Mouse (Mus musculus) spleen, postnatal 4 days (tissue): ENCODE results near the gene Dennd6b.

Experiments used
- DNase-seq, 2 experiments: peaks; one replicate each; pipeline ENCODE4 v3.0.0; 2022; ENCODE audit warnings: low spot score in 2 of 2

The Dennd6b gene

GRCm38 (mm10) chr15:89181561-89182270 is 14.6 kb downstream of the Dennd6b start:
- DNase-seq, result no peak

GRCm38 (mm10) chr15:89180571-89181229 is 15.6 kb downstream of the Dennd6b start, which contains the start of gene Plxnb2:
TSS of gene Plxnb2 (minus strand) at chr15:89180788.
- DNase-seq, result no peak

- DNase-seq, result no peak
Observed at GRCm38 (mm10) chr15:89180081-89180541, 16.2 kb downstream of the Dennd6b start.

- no peak for DNase-seq
Observed at GRCm38 (mm10) chr15:89179630-89179964, 16.7 kb downstream of the Dennd6b start.

GRCm38 (mm10) chr15:89178954-89179629 is 17.2 kb downstream of the Dennd6b start:
- no peak for DNase-seq

- no peak for DNase-seq
Observed at GRCm38 (mm10) chr15:89178260-89178860, 17.9 kb downstream of the Dennd6b start.

- DNase-seq, result no peak
Observed at GRCm38 (mm10) chr15:89177576-89178259, 18.6 kb downstream of the Dennd6b start.

GRCm38 (mm10) chr15:89177121-89177520 is 19.2 kb downstream of the Dennd6b start:
- peak in 1 of 2 experiments; percentile 59 for DNase-seq

- DNase-seq, result no peak
Observed at GRCm38 (mm10) chr15:89175411-89176155, 20.7 kb downstream of the Dennd6b start.

- no peak for DNase-seq
Observed at GRCm38 (mm10) chr15:89174889-89175339, 21.4 kb downstream of the Dennd6b start.

GRCm38 (mm10) chr15:89173906-89174214 is 22.4 kb downstream of the Dennd6b start:
- peak in 1 of 2 experiments; percentile 34 for DNase-seq

GRCm38 (mm10) chr15:89173024-89173905 is 23.0 kb downstream of the Dennd6b start:
- no peak for DNase-seq

GRCm38 (mm10) chr15:89172276-89172935 is 23.9 kb downstream of the Dennd6b start:
- DNase-seq, result no peak

GRCm38 (mm10) chr15:89171526-89172051 is 24.7 kb downstream of the Dennd6b start:
- DNase-seq, result no peak

GRCm38 (mm10) chr15:89170102-89170501 is 26.2 kb downstream of the Dennd6b start:
- DNase-seq, result no peak

- no peak for DNase-seq
Observed at GRCm38 (mm10) chr15:89169431-89169830, 26.9 kb downstream of the Dennd6b start.

- DNase-seq, result no peak
Observed at GRCm38 (mm10) chr15:89168922-89169321, 27.4 kb downstream of the Dennd6b start.

GRCm38 (mm10) chr15:89165478-89165877 is 30.8 kb downstream of the Dennd6b start:
- DNase-seq, result no peak

- no peak for DNase-seq
Observed at GRCm38 (mm10) chr15:89161397-89161796, 34.9 kb downstream of the Dennd6b start.
